Mouse (Mus musculus): ENCODE results near the gene Npat. TPM values are rescaled to one million over a fixed set of nuclear protein-coding genes. Genes with fewer than 3 reads are reported as not detected.

Gene Npat
- polyA plus RNA-seq, 1 experiment from 2014 or later = 4.9 TPM

DNA sequence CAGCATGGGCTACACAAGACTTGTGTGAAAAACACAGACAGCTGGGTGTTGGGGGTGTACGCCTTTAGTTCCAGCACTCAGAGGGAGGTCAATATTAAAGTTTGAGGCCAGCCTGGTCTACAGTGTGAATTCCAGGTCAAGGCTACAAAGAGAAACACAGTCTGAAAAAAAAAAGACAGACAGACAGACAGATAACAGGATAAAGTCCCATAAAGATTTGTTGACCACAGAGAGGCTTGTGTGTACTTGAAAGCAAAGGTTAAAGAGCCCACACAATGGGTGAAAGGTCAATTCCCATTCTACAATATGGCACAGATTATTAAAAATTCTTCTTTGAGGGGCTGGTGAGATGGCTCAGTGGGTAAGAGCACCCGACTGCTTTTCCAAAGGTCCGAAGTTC, 70.3 kb downstream of the Npat start:
- Histone ChIP-seq H3K9me3 (ENCODE audit: control insufficient read depth, low read length) (no peaks in the 10 kb centered on the region), H3K4me3 (ENCODE audit: low read depth, low read length) (no peak overlapping the region), H3K9ac (ENCODE audit: low read length) (no peak overlapping the region), H3K4me1 (replicated peaks; ENCODE audit: control insufficient read depth, insufficient read depth) (no peaks in the 10 kb centered on the region), H3K4me2 (replicated peaks; ENCODE audit: low read depth) (no peak overlapping the region), H3K27me3 (ENCODE audit: control insufficient read depth, insufficient read depth, low read length) (no peaks in the 10 kb centered on the region), H3K36me3 (ENCODE audit: control insufficient read depth, insufficient read depth, low read length) (no peaks in the 10 kb centered on the region), H3K27ac (replicated peaks) (no peak overlapping the region)
- TF ChIP-seq EP300 (optimal IDR thresholded peaks at IDR 0.05) (no peak), CTCF (IDR thresholded peaks at IDR 0.05; ENCODE audit: low read depth) (no peak)
- ATAC-seq (ENCODE audit: low FRiP score, low TSS enrichment) = no peak
- 93% methylated on average over 3 of the region's 3 CpGs for WGBS
- DNase-seq (ENCODE audit: low spot score) = no peak

GRCm38 (mm10) chr9:53607816-53608215, 71.0 kb downstream of the Npat start:
- Histone ChIP-seq H3K9ac (ENCODE audit: low read length) (no peak overlapping the region), H3K4me1 (replicated peaks; ENCODE audit: control insufficient read depth, insufficient read depth) (no peaks in the 10 kb centered on the region), H3K9me3 (ENCODE audit: control insufficient read depth, low read length) (no peaks in the 10 kb centered on the region), H3K4me2 (replicated peaks; ENCODE audit: low read depth) (no peak overlapping the region), H3K27me3 (ENCODE audit: control insufficient read depth, insufficient read depth, low read length) (no peaks in the 10 kb centered on the region), H3K27ac (replicated peaks) (no peak overlapping the region), H3K36me3 (ENCODE audit: control insufficient read depth, insufficient read depth, low read length) (no peaks in the 10 kb centered on the region), H3K4me3 (ENCODE audit: low read depth, low read length) (no peak overlapping the region)
- ATAC-seq (ENCODE audit: low FRiP score, low TSS enrichment) (no peak), DNase-seq (ENCODE audit: low spot score) (no peak)
- WGBS = 86% methylated on average over 4 of the region's 4 CpGs
- TF ChIP-seq CTCF (IDR thresholded peaks at IDR 0.05; ENCODE audit: low read depth) = no peak

DNA sequence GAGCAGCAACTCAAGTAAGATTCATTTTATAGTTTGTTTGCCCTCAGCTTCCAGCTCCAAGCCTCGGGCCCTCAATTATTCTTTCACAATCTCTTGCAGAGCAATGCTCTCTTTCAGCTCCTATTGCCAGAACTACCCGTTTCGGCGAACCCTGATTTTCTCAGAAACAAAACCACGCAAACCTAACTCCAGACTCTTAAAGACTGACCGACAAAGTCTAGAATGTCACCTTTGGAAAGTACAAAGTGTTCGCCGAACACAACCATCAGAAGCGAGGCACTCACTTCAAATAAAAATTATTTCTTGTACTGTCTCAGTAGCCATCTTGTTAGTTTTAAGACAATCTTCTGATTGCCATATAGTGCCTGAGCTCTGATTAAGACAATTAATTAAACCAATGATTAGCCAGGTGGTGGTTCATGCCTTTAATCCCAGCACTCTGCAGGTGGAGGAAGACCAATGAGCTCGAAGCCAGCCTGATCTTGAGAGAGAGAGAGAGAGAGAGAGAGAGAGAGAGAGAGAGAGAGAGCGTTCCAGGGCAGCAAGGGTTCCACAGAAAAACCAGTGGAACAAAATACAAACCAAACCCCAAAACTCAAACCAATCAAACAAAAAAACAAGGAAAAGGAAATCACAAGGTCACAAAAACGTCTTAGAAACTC, 72.6 kb downstream of the Npat start:
- H3K27me3 ChIP-seq (ENCODE audit: control insufficient read depth, insufficient read depth, low read length) = no peaks in the 10 kb centered on the region
- 57% methylated on average over 12 of the region's 12 CpGs for WGBS
- no peaks in the 10 kb centered on the region for H3K9me3 ChIP-seq (ENCODE audit: control insufficient read depth, low read length)
- no peaks in the 10 kb centered on the region for H3K4me1 ChIP-seq (replicated peaks; ENCODE audit: control insufficient read depth, insufficient read depth)
- ATAC-seq (ENCODE audit: low FRiP score, low TSS enrichment) = no peak
- TF ChIP-seq EP300 (optimal IDR thresholded peaks at IDR 0.05) = no peak
- no peak for TF ChIP-seq CTCF (IDR thresholded peaks at IDR 0.05; ENCODE audit: low read depth)
- peak overlapping the region; percentile 75 for H3K27ac ChIP-seq (replicated peaks)
- peak overlapping the region; percentile 89 for H3K4me2 ChIP-seq (replicated peaks; ENCODE audit: low read depth)
- H3K9ac ChIP-seq (ENCODE audit: low read length) = peak overlapping the region; percentile 93
- DNase-seq (ENCODE audit: low spot score) = no peak
- H3K4me3 ChIP-seq (ENCODE audit: low read depth, low read length) = peak overlapping the region; percentile 77
- no peaks in the 10 kb centered on the region for H3K36me3 ChIP-seq (ENCODE audit: control insufficient read depth, insufficient read depth, low read length)

- Histone ChIP-seq H3K9ac (ENCODE audit: low read length) (peak within 1 kb of the TSS; percentile 93), H3K4me3 (ENCODE audit: low read depth, low read length) (peak within 1 kb of the TSS; percentile 77), H3K4me1 (replicated peaks; ENCODE audit: control insufficient read depth, insufficient read depth) (no peaks in the 10 kb centered on the region), H3K27me3 (ENCODE audit: control insufficient read depth, insufficient read depth, low read length) (no peaks in the 10 kb centered on the region), H3K36me3 (ENCODE audit: control insufficient read depth, insufficient read depth, low read length) (no peaks in the 10 kb centered on the region), H3K9me3 (ENCODE audit: control insufficient read depth, low read length) (no peaks in the 10 kb centered on the region), H3K27ac (replicated peaks) (peak within 1 kb of the TSS; percentile 75), H3K4me2 (replicated peaks; ENCODE audit: low read depth) (peak within 1 kb of the TSS; percentile 89)
- 2% methylated on average over 45 of the region's 52 CpGs for WGBS
- peak; percentile 94 for DNase-seq (ENCODE audit: low spot score)
- ATAC-seq (ENCODE audit: low FRiP score, low TSS enrichment) = peak; percentile 98
- TF ChIP-seq CTCF (IDR thresholded peaks at IDR 0.05; ENCODE audit: low read depth) (no peak), EP300 (optimal IDR thresholded peaks at IDR 0.05) (no peak)
Measured at GRCm38 (mm10) chr9:53609968-53610781, 73.3 kb downstream of the Npat start, which contains the start of gene Acat1. TSS of gene Acat1 (minus strand) at chr9:53610382.

GRCm38 (mm10) chr9:53614286-53614685, 77.4 kb downstream of the Npat start:
- no peak for TF ChIP-seq EP300 (optimal IDR thresholded peaks at IDR 0.05)
- no peak for TF ChIP-seq CTCF (IDR thresholded peaks at IDR 0.05; ENCODE audit: low read depth)
- no peak overlapping the region for H3K27ac ChIP-seq (replicated peaks)
- no peaks in the 10 kb centered on the region for H3K4me1 ChIP-seq (replicated peaks; ENCODE audit: control insufficient read depth, insufficient read depth)
- peaks cover 10% of the 10 kb centered on the region; the same call in 1 of the 2 replicates for H3K36me3 ChIP-seq (ENCODE audit: control insufficient read depth, insufficient read depth, low read length)
- ATAC-seq (ENCODE audit: low FRiP score, low TSS enrichment) (no peak), DNase-seq (ENCODE audit: low spot score) (no peak)
- H3K9me3 ChIP-seq (ENCODE audit: control insufficient read depth, low read length) = no peaks in the 10 kb centered on the region
- no peaks in the 10 kb centered on the region for H3K27me3 ChIP-seq (ENCODE audit: control insufficient read depth, insufficient read depth, low read length)
- H3K4me3 ChIP-seq (ENCODE audit: low read depth, low read length) = no peak overlapping the region
- no peak overlapping the region for H3K4me2 ChIP-seq (replicated peaks; ENCODE audit: low read depth)
- no peak overlapping the region for H3K9ac ChIP-seq (ENCODE audit: low read length)
- 82% methylated on average over 4 of the region's 4 CpGs for whole genome bisulfite sequencing

DNA sequence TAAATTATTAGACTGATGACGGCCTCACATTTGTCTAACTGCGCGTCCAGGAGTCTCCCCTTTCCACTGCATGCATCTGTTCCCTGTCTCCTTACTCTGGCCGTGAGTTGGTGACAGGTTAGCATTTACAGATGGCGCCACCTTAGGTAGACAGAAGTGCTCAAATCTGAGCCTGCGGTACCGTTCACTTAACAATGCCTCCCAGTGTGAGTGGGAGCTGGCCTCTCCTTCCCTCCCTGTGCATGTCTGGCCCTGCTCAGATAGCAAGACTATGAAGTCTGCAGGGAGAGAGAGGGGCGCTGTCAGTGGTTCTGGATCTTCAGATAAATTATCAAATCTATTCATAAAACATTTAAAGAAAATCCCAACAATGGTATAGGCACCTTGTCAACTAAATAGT, 78.4 kb downstream of the Npat start:
- no peak overlapping the region for H3K27ac ChIP-seq (replicated peaks)
- WGBS = 71% methylated on average over 8 of the region's 8 CpGs
- TF ChIP-seq CTCF (IDR thresholded peaks at IDR 0.05; ENCODE audit: low read depth) = no peak
- no peak for TF ChIP-seq EP300 (optimal IDR thresholded peaks at IDR 0.05)
- H3K4me3 ChIP-seq (ENCODE audit: low read depth, low read length) = no peak overlapping the region
- no peaks in the 10 kb centered on the region for H3K9me3 ChIP-seq (ENCODE audit: control insufficient read depth, low read length)
- DNase-seq (ENCODE audit: low spot score) (no peak), ATAC-seq (ENCODE audit: low FRiP score, low TSS enrichment) (no peak)
- H3K36me3 ChIP-seq (ENCODE audit: control insufficient read depth, insufficient read depth, low read length) = peaks cover 10% of the 10 kb centered on the region; the same call in 1 of the 2 replicates
- H3K4me2 ChIP-seq (replicated peaks; ENCODE audit: low read depth) = no peak overlapping the region
- no peaks in the 10 kb centered on the region for H3K27me3 ChIP-seq (ENCODE audit: control insufficient read depth, insufficient read depth, low read length)
- no peaks in the 10 kb centered on the region for H3K4me1 ChIP-seq (replicated peaks; ENCODE audit: control insufficient read depth, insufficient read depth)
- H3K9ac ChIP-seq (ENCODE audit: low read length) = no peak overlapping the region

Other genes with a start within 250 kb of the Npat start
- 5.4 and 6.5 TPM in 2 replicates for gene Exph5, start 235.4 kb upstream of the Npat start, polyA plus RNA-seq (2015; fragmentation: Nextera tagmentation; extraction: Ambion mirVana)
- gene Kdelc2, start 153.0 kb upstream of the Npat start, polyA plus RNA-seq (2015; fragmentation: Nextera tagmentation; extraction: Ambion mirVana) = 17.1 and 18.0 TPM in 2 replicates
- 0.58 and 0.59 TPM in 2 replicates for gene 4930550C14Rik, start 134.7 kb upstream of the Npat start, polyA plus RNA-seq (2015; fragmentation: Nextera tagmentation; extraction: Ambion mirVana)
- 6.7 and 7.5 TPM in 2 replicates for gene Atm, start 307 bp upstream of the Npat start, polyA plus RNA-seq (2015; fragmentation: Nextera tagmentation; extraction: Ambion mirVana)
- 113 and 115 TPM in 2 replicates for gene Acat1, start 73.3 kb downstream of the Npat start, polyA plus RNA-seq (2015; fragmentation: Nextera tagmentation; extraction: Ambion mirVana)
- gene Cul5, start 133.0 kb downstream of the Npat start, polyA plus RNA-seq (2015; fragmentation: Nextera tagmentation; extraction: Ambion mirVana) = 18.5 and 18.8 TPM in 2 replicates
- gene Rab39, start 169.2 kb downstream of the Npat start, polyA plus RNA-seq (2015; fragmentation: Nextera tagmentation; extraction: Ambion mirVana) = 0.15 and 0.23 TPM in 2 replicates
- gene Slc35f2, start 234.5 kb downstream of the Npat start, polyA plus RNA-seq (2015; fragmentation: Nextera tagmentation; extraction: Ambion mirVana) = 6.5 and 6.7 TPM in 2 replicates